Mouse (Mus musculus) bone marrow macrophage, adult 2 months (primary cell): ENCODE measurements around the gene Mttp.

Source experiments
- CTCF ChIP-seq: IDR thresholded peaks from 2 replicates; pipeline ENCODE4 v1.5.1; 2012; ENCODE audit warnings: low read depth, mild to moderate bottlenecking, low read length, moderate library complexity
- POLR2A ChIP-seq: IDR thresholded peaks from 2 replicates; pipeline ENCODE4 v1.6.1; 2012; ENCODE audit warnings: mild to moderate bottlenecking, low read depth, low read length, borderline replicate concordance

DNA sequence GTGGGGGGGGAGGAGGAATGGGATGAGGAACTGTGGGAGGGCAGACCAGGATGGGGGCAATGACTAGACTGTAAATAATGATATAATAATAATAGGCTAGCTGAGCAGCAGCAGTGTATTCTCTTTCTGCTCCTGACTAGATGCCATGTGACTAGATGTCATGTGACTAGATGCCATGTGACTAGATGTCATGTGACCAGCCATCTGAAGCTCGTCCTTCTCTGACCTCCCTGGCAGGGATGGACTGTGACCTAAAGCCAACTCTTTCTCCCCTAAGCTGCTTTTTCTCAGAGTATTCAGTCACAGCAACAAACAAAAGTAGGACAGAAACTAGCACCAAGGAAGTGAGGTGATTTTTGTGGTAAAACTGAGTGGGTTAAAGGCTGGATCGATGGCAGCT lies 37.3 kb upstream of the Mttp start:
- TF ChIP-seq CTCF: no peak
- TF ChIP-seq POLR2A: no peak
